Mouse (Mus musculus): ENCODE data around the gene Cfap52. TPM values are rescaled to one million over a fixed set of nuclear protein-coding genes. Genes with fewer than 3 reads are reported as not detected.

Gene Cfap52
- polyA plus RNA-seq, 1 experiment: 4.8 TPM

GRCm38 (mm10) chr11:67921091-67921826, 44.2 kb downstream of the Cfap52 start:
- peak overlapping the region; percentile 47 for H3K27ac ChIP-seq (ENCODE audit: insufficient read depth, low read depth, low read length)
- WGBS: 6% methylated on average over 47 of the region's 47 CpGs
- peak; percentile 83 for DNase-seq

GRCm38 (mm10) chr11:67920226-67920960, 45.1 kb downstream of the Cfap52 start:
- Histone ChIP-seq H3K36me3 (ENCODE audit: control insufficient read depth, insufficient read depth, low read length) (no peaks in the 10 kb centered on the region), H3K4me3 (ENCODE audit: insufficient read depth, low read depth, low read length) (peak overlapping the region; percentile 78), H3K27ac (ENCODE audit: insufficient read depth, low read depth, low read length) (no peak overlapping the region; the same call in 1 of the 2 replicates)

More at GRCm38 (mm10) chr11:67921091-67921826, 44.2 kb downstream of the Cfap52 start:
- Histone ChIP-seq H3K27me3 (replicated peaks; ENCODE audit: control insufficient read depth, insufficient read depth, low read length) (no peaks in the 10 kb centered on the region), H3K4me1 (ENCODE audit: control insufficient read depth, insufficient read depth, low read length) (peaks cover 3% of the 10 kb centered on the region; the same call in 1 of the 2 replicates), H3K36me3 (ENCODE audit: control insufficient read depth, insufficient read depth, low read length) (no peaks in the 10 kb centered on the region), H3K4me3 (ENCODE audit: insufficient read depth, low read depth, low read length) (peak overlapping the region; percentile 78)
- TF ChIP-seq CTCF (conservative IDR thresholded peaks at IDR 0.05; ENCODE audit: insufficient read depth, insufficient read length, low read depth, low read length): no peak
- TF ChIP-seq POLR2A (IDR thresholded peaks at IDR 0.05; ENCODE audit: low read depth, low read length): no peak

GRCm38 (mm10) chr11:67919593-67919992, 45.9 kb downstream of the Cfap52 start:
- Histone ChIP-seq H3K4me3 (ENCODE audit: insufficient read depth, low read depth, low read length) (no peak overlapping the region), H3K36me3 (ENCODE audit: control insufficient read depth, insufficient read depth, low read length) (no peaks in the 10 kb centered on the region), H3K27ac (ENCODE audit: insufficient read depth, low read depth, low read length) (peak overlapping the region; percentile 22; the same call in 1 of the 2 replicates), H3K27me3 (replicated peaks; ENCODE audit: control insufficient read depth, insufficient read depth, low read length) (no peaks in the 10 kb centered on the region), H3K4me1 (ENCODE audit: control insufficient read depth, insufficient read depth, low read length) (peaks cover 3% of the 10 kb centered on the region; the same call in 1 of the 2 replicates)
- peak; percentile 35 for DNase-seq
- TF ChIP-seq POLR2A (IDR thresholded peaks at IDR 0.05; ENCODE audit: low read depth, low read length): no peak
- no peak for TF ChIP-seq CTCF (conservative IDR thresholded peaks at IDR 0.05; ENCODE audit: insufficient read depth, insufficient read length, low read depth, low read length)
- 72% methylated on average over 5 of the region's 5 CpGs for WGBS

More at GRCm38 (mm10) chr11:67920226-67920960, 45.1 kb downstream of the Cfap52 start:
- no peak for TF ChIP-seq POLR2A (IDR thresholded peaks at IDR 0.05; ENCODE audit: low read depth, low read length)
- no peak for TF ChIP-seq CTCF (conservative IDR thresholded peaks at IDR 0.05; ENCODE audit: insufficient read depth, insufficient read length, low read depth, low read length)
- WGBS: 66% methylated on average over 9 of the region's 9 CpGs
- DNase-seq: no peak
- Histone ChIP-seq H3K27me3 (replicated peaks; ENCODE audit: control insufficient read depth, insufficient read depth, low read length) (no peaks in the 10 kb centered on the region), H3K4me1 (ENCODE audit: control insufficient read depth, insufficient read depth, low read length) (peaks cover 3% of the 10 kb centered on the region; the same call in 1 of the 2 replicates)

- WGBS: 60% methylated on average over 3 of the region's 3 CpGs
- peaks cover 3% of the 10 kb centered on the region; the same call in 1 of the 2 replicates for H3K4me1 ChIP-seq (ENCODE audit: control insufficient read depth, insufficient read depth, low read length)
Measured at GRCm38 (mm10) chr11:67917126-67917525, 48.3 kb downstream of the Cfap52 start.

GRCm38 (mm10) chr11:67911074-67911473, 54.4 kb downstream of the Cfap52 start:
- no peaks in the 10 kb centered on the region for H3K4me1 ChIP-seq (ENCODE audit: control insufficient read depth, insufficient read depth, low read length)
- no peaks in the 10 kb centered on the region for H3K36me3 ChIP-seq (ENCODE audit: control insufficient read depth, insufficient read depth, low read length)
- 80% methylated on average over 5 of the region's 5 CpGs for WGBS
- DNase-seq: no peak
- no peak overlapping the region for H3K4me3 ChIP-seq (ENCODE audit: insufficient read depth, low read depth, low read length)
- TF ChIP-seq CTCF (conservative IDR thresholded peaks at IDR 0.05; ENCODE audit: insufficient read depth, insufficient read length, low read depth, low read length): no peak
- TF ChIP-seq POLR2A (IDR thresholded peaks at IDR 0.05; ENCODE audit: low read depth, low read length): no peak
- no peaks in the 10 kb centered on the region for H3K27me3 ChIP-seq (replicated peaks; ENCODE audit: control insufficient read depth, insufficient read depth, low read length)
- no peak overlapping the region for H3K27ac ChIP-seq (ENCODE audit: insufficient read depth, low read depth, low read length)

More at GRCm38 (mm10) chr11:67917126-67917525, 48.3 kb downstream of the Cfap52 start:
- peak; percentile 72 for DNase-seq
- no peak overlapping the region; the same call in 1 of the 2 replicates for H3K27ac ChIP-seq (ENCODE audit: insufficient read depth, low read depth, low read length)
- TF ChIP-seq POLR2A (IDR thresholded peaks at IDR 0.05; ENCODE audit: low read depth, low read length): no peak
- no peak for TF ChIP-seq CTCF (conservative IDR thresholded peaks at IDR 0.05; ENCODE audit: insufficient read depth, insufficient read length, low read depth, low read length)
- H3K4me3 ChIP-seq (ENCODE audit: insufficient read depth, low read depth, low read length): no peak overlapping the region
- no peaks in the 10 kb centered on the region for H3K27me3 ChIP-seq (replicated peaks; ENCODE audit: control insufficient read depth, insufficient read depth, low read length)
- H3K36me3 ChIP-seq (ENCODE audit: control insufficient read depth, insufficient read depth, low read length): no peaks in the 10 kb centered on the region

GRCm38 (mm10) chr11:67903756-67904155, 61.7 kb downstream of the Cfap52 start:
- no peak for TF ChIP-seq POLR2A (IDR thresholded peaks at IDR 0.05; ENCODE audit: low read depth, low read length)
- no peak for TF ChIP-seq CTCF (conservative IDR thresholded peaks at IDR 0.05; ENCODE audit: insufficient read depth, insufficient read length, low read depth, low read length)
- no peak overlapping the region for H3K4me3 ChIP-seq (ENCODE audit: insufficient read depth, low read depth, low read length)
- 89% methylated on average over 4 of the region's 4 CpGs for WGBS
- no peak for DNase-seq
- H3K27ac ChIP-seq (ENCODE audit: insufficient read depth, low read depth, low read length): no peak overlapping the region
- no peaks in the 10 kb centered on the region for H3K36me3 ChIP-seq (ENCODE audit: control insufficient read depth, insufficient read depth, low read length)
- H3K4me1 ChIP-seq (ENCODE audit: control insufficient read depth, insufficient read depth, low read length): no peaks in the 10 kb centered on the region
- H3K27me3 ChIP-seq (replicated peaks; ENCODE audit: control insufficient read depth, insufficient read depth, low read length): no peaks in the 10 kb centered on the region
